Mouse (Mus musculus): ENCODE data around the gene Enpp1.
A peak's percentile ranks its signal among the peaks of the same experiment; 100 is the strongest.
"Not testable (repeated sequence)": the region's sequence is repeated elsewhere in the genome, so short reads cannot be mapped to it uniquely, and the experiment has no call there.

Enpp1 gene

GRCm38 (mm10) chr10:24636986-24637385 lies 75.0 kb downstream of the Enpp1 start:
- DNase-seq, result peak; percentile 9 to 45

GRCm38 (mm10) chr10:24635884-24636283 lies 76.1 kb downstream of the Enpp1 start:
- no peak for DNase-seq

GRCm38 (mm10) chr10:24635331-24635815 lies 76.6 kb downstream of the Enpp1 start:
- peak in 1 of 2 experiments; percentile 14 for DNase-seq

DNA sequence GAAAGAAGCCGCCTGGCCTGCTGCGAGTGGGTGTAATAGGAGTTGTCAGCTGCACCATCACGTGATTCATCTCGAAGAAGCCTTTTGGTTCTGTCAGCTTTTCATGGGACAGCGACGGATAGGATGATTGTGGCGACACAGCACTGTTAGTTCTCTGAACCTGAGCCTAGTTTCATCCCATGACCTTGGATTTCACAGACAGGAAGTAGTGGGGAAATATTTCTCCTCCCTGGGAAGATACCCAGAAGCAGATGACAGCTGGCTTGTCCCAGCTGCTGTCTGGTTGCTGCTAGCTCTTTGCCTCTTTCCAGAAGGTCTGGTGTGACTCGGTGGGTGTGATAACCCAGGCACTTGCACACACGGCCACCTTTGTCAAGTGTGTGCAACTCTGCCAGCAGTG lies 77.7 kb downstream of the Enpp1 start:
- peak; percentile 26 to 58 for DNase-seq

GRCm38 (mm10) chr10:24631122-24631521 lies 80.8 kb downstream of the Enpp1 start:
- DNase-seq, result no peak

- DNase-seq, result peak; percentile 52 to 87
Measured at GRCm38 (mm10) chr10:24630469-24631081, 81.4 kb downstream of the Enpp1 start.

DNA sequence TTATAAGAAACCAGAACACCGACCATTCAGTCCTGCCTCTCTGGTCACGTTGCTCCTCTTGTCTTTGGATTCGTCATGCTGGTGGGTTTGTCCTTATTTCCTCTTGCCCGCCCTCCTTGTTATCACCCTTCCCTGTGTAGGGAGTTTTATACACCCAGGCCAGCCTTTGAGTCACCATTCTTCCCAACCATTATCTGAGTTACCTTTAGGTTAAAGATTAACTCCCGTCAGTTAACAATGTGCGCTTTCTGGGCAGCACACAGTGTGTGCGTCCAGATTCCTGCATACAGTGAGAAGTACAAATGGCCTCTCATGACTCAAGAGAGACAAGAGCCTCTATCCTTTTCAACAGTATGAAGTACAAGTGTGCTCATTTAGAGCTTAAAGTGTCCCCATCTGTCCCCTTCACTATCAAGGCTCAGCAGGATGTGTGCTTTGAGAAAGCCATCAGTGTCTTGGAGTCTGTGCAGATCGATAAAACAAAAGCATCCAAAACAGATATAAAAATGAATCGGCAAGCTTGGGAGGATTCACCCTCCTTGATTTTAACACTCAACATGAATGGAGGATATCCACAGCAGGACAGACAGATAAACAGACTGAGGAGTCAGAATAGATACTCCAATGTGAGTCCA lies 82.8 kb downstream of the Enpp1 start:
- peak in 1 of 2 experiments; percentile 7 for DNase-seq

DNA sequence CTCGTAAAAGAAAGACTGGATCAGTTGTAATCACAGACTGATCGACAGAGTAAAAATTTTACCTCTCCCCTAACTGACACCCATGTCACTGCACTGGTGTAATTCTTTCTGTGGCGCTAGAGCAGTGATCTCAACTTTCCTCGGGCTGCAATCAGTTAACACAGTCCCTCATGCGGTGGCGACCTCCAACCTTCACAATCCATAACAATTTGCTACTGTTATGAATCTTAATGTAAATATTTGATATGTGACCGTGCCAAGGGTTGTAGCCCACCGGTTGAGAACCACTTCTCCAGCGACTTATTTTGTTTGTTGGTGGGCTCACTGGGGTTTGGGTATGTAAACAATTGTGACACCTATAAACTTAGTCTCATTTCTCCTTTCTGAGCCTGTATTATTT lies 83.5 kb downstream of the Enpp1 start:
- no peak for DNase-seq

- DNase-seq, result no peak
Measured at GRCm38 (mm10) chr10:24627262-24627661, 84.7 kb downstream of the Enpp1 start.

DNA sequence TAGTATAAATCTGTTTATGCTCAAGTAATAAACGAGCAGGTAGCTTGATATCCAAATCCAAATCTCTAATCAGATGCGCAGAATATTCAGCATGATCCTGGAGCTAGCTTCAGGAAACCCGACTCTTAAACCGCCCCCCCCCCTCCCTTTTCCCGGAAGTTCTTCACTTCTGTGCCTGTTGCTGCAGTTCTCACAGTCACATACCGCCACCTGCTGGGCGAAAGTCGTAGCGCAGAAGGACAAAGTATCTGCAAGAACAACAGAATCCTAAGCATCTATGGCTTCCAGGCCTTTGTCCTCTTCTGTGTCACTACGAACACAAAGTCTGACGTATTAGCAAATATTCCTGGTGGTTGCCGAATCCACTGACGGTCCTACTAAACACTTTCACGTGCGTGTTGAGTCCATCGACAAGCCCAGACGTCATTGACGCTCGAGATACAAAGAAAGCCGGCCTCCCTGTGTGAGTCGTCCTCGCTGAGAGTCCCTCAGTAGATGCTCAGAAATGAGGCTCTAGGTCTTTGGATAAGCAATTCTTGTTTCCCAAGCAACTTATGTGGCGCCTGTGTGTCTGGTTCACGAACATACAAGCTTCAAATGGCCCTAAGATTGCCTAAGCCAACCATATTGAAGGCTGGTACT lies 86.8 kb downstream of the Enpp1 start:
- DNase-seq, result peak; percentile 84 to 95

- DNase-seq, result peak; percentile 80 to 92
Measured at GRCm38 (mm10) chr10:24622586-24622985, 89.4 kb downstream of the Enpp1 start.

GRCm38 (mm10) chr10:24621572-24621971 lies 90.4 kb downstream of the Enpp1 start:
- DNase-seq, result peak; percentile 41 to 86

DNA sequence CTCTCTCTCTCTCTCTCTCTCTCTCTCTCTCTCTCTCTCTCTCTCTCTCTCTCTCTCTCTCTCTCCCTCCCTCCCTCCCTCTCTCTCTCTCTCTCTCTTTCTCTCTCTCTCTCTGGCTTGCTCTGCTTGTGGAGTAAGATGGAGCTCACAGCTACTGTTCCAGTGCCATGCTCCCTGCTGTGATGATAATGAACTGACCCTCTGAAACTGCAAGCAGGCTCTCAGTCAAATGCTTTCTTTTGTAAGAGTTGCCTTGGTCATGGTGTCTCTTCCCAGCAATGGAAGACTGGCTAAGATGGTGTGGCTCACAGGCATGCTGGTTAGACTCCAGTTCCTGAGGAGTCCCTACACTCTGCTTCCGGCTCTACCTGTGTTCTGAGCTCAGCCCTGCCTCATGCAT lies 95.4 kb downstream of the Enpp1 start:
- DNase-seq, result not testable (repeated sequence)

GRCm38 (mm10) chr10:24615799-24616198 lies 96.2 kb downstream of the Enpp1 start:
- no peak for DNase-seq

DNA sequence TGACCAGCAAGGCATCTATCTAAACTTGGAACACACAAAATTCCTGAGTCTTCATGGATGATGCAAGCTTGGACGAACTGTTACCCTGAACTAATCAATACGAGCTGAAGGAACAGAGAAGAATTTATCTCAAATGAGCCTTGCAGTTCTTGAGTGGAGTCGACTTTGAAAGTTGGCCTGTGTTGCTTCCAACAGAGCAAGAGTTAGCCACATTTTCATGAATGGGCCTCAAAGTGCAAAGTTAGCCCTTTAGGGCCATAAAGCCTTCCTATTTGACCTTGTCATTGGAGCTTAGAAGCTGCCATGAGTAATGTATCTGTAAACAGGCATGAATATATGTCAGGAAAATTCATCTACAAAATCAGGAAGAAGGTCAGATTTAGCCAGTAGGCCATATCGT lies 97.2 kb downstream of the Enpp1 start:
- no peak for DNase-seq

- no peak for DNase-seq
Measured at GRCm38 (mm10) chr10:24609766-24610165, 102.2 kb downstream of the Enpp1 start.

GRCm38 (mm10) chr10:24609146-24609545 lies 102.8 kb downstream of the Enpp1 start:
- no peak for DNase-seq

DNA sequence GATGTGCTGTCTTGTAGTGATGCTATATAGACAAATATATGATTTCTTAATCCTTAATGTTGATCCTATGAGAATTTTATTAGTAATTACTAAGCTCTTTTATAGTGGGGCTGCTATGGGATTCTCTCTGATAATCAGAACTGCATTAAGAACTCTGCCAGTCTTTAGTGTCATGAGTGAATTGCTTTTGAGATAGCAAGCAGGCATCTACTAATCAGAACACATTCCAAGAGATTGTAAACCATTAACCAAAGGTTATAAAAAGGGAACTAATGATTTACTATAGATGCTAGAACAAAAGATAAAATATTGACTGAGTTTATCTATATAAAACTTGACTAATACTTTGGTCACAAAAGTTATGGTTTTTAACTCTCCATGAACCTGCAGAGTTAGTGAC lies 108.2 kb downstream of the Enpp1 start:
- no peak for DNase-seq

DNA sequence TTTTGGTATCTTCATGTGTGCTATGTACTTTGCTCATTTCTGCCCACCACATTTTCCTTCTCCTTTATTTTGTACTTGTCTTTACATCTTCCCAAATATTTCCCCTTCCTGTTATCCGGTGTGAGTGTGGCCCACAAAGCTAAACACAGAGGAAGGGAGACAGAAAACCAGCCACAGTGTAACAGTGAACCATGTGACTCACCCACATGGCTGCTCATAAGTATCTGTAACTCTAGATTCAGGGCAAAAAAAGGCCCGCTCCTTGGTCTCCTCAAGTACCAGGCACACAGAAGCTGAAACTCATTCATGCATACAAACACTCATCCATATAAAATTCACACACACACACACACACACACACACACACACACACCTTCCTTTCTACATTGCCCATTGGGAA lies 108.9 kb downstream of the Enpp1 start:
- DNase-seq, result no peak

DNA sequence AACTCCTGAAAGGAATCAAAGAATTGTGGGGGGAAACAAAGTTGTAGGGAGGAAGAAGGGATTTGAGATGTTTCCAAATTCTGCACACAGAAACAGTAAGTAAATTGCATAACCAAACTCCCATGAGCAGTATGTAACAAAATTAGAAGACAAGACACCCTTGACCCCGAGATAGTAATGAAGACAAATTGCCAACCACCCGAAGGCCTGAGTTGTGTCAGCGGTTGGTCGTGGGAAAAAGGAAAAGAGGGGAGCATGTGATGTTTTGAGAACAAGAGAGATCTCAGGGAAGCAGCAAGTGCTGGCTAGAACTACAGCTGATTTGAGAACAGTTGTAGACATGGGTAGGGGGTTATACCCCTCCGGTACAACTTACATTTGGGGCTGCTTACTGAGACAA lies 112.2 kb downstream of the Enpp1 start:
- peak in 1 of 2 experiments; percentile 41 for DNase-seq

- no peak for DNase-seq
Measured at GRCm38 (mm10) chr10:24598693-24599092, 113.3 kb downstream of the Enpp1 start.

DNA sequence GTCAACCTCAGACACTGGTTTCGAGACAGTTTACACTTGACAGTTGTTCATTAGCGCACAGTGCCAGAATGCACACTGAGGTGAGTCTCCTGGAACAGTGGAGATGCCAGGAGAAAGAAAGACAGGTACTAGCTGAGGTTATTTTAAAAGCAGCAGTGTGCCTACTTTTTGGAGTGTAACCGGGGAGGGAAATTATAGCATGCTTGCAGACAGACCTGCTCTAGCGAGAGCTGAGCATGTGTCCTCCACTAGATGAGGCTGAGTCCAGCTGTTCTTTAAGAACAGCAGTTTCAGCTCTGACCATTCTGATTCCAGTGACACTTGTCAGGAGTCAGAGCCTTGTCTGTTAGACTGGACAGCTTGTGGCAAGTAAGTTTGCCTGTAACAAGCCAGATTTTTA lies 114.2 kb downstream of the Enpp1 start:
- no peak for DNase-seq

GRCm38 (mm10) chr10:24596869-24597339 lies 115.1 kb downstream of the Enpp1 start:
- DNase-seq, result no peak

Data from kidney, postnatal 36 days (tissue).